Mouse (Mus musculus) T-helper 2 cell (primary cell): ENCODE data around the gene Palm.

Source experiments
- in situ Hi-C: fragments of 300-600 bp; cut with MboI, MseI; formaldehyde crosslinking; loops from one replicate; pipeline ENCODE4 v1.15.1; 2025; ENCODE audit warnings: high pct_unique_total_duplicates

Palm gene

GRCm38 (mm10) chr10:79797326-79797725, 4.0 kb downstream of the Palm start:
- in situ Hi-C loops, result no loop called here

GRCm38 (mm10) chr10:79798289-79798928, 5.0 kb downstream of the Palm start:
- in situ Hi-C loops, result no loop called here

GRCm38 (mm10) chr10:79800508-79800907, 7.1 kb downstream of the Palm start:
- in situ Hi-C loops, result no loop called here

GRCm38 (mm10) chr10:79801837-79802236, 8.5 kb downstream of the Palm start:
- in situ Hi-C loops, result no loop called here

GRCm38 (mm10) chr10:79802331-79802971, 9.1 kb downstream of the Palm start:
- in situ Hi-C loops, result no loop called here

- in situ Hi-C loops, result no loop called here
These were observed 10.4 kb downstream of the Palm start for GRCm38 (mm10) chr10:79803716-79804323.

- in situ Hi-C loops, result no loop called here
These were observed 12.3 kb downstream of the Palm start for GRCm38 (mm10) chr10:79805636-79806035.

- in situ Hi-C loops, result no loop called here
These were observed 13.0 kb downstream of the Palm start for GRCm38 (mm10) chr10:79806331-79806730.

- in situ Hi-C loops, result no loop called here
These were observed 13.6 kb downstream of the Palm start for GRCm38 (mm10) chr10:79806972-79807371.

- in situ Hi-C loops, result no loop called here
These were observed 14.5 kb downstream of the Palm start for GRCm38 (mm10) chr10:79807826-79808225.

- in situ Hi-C loops, result no loop called here
These were observed 15.4 kb downstream of the Palm start for GRCm38 (mm10) chr10:79808728-79809127.

- in situ Hi-C loops, result no loop called here
These were observed 18.6 kb downstream of the Palm start for GRCm38 (mm10) chr10:79811736-79812637.

GRCm38 (mm10) chr10:79814271-79814842, 21.0 kb downstream of the Palm start:
- in situ Hi-C loops, result no loop called here

- in situ Hi-C loops, result no loop called here
These were observed 22.5 kb downstream of the Palm start for GRCm38 (mm10) chr10:79815671-79816494.

- in situ Hi-C loops, result no loop called here
These were observed 23.7 kb downstream of the Palm start for GRCm38 (mm10) chr10:79817111-79817510.

- in situ Hi-C loops, result no loop called here
These were observed 24.9 kb downstream of the Palm start for GRCm38 (mm10) chr10:79818225-79818624.

GRCm38 (mm10) chr10:79819606-79820005, 26.2 kb downstream of the Palm start:
- in situ Hi-C loops, result no loop called here

GRCm38 (mm10) chr10:79820277-79820676, 26.9 kb downstream of the Palm start:
- in situ Hi-C loops, result no loop called here

- in situ Hi-C loops, result no loop called here
These were observed 27.4 kb downstream of the Palm start, which contains the start of gene Misp for GRCm38 (mm10) chr10:79820782-79821181. Misp (plus strand) TSS chr10:79820989.

GRCm38 (mm10) chr10:79821731-79822130, 28.4 kb downstream of the Palm start:
- in situ Hi-C loops, result no loop called here

GRCm38 (mm10) chr10:79822372-79822771, 29.0 kb downstream of the Palm start:
- in situ Hi-C loops, result no loop called here
